Mouse (Mus musculus) hindbrain, embryonic 13.5 days (tissue): ENCODE measurements at regions not wholly inside any gene's neighbourhood (a gene's known extent, or its start where the extent isn't known, plus 50 kb on each side); places are given as distances from the start of the nearest gene placed in this dataset.

Experiments used
- ATAC-seq: fragments of 200-750 bp; cut with Nextera tagmentation; 2 replicates; pipeline ENCODE4 v1.8.0; 2017; ENCODE audit warnings: moderate TSS enrichment; ENCODE audit not compliant: low FRiP score
- H3K27ac ChIP-seq: fragments of 300-500 bp; sonication (generic); 2 replicates; pipeline ENCODE4 v1.5.1; 2015; ENCODE audit warnings: inconsistent platforms, mild to moderate bottlenecking, moderate library complexity
- H3K27me3 ChIP-seq: fragments of 300-500 bp; sonication (generic); 2 replicates; pipeline ENCODE4 v1.6.1; 2015; ENCODE audit warnings: mild to moderate bottlenecking, inconsistent platforms
- H3K36me3 ChIP-seq: fragments of 300-500 bp; sonication (generic); 2 replicates; pipeline ENCODE4 v1.6.1; 2015; ENCODE audit warnings: mild to moderate bottlenecking, inconsistent platforms
- H3K4me1 ChIP-seq: fragments of 300-500 bp; sonication (generic); replicated peaks from 2 replicates; pipeline ENCODE4 v1.6.1; 2015; ENCODE audit warnings: inconsistent platforms
- H3K4me2 ChIP-seq: fragments of 300-500 bp; sonication (generic); 2 replicates; pipeline ENCODE4 v1.6.1; 2015; ENCODE audit warnings: inconsistent platforms, mild to moderate bottlenecking, moderate library complexity
- H3K4me3 ChIP-seq: fragments of 300-500 bp; sonication (generic); 2 replicates; pipeline ENCODE4 v1.5.1; 2015; ENCODE audit warnings: mild to moderate bottlenecking, inconsistent platforms
- H3K9ac ChIP-seq: fragments of 300-500 bp; sonication (generic); 2 replicates; pipeline ENCODE4 v1.6.1; 2015; ENCODE audit warnings: mild to moderate bottlenecking, inconsistent platforms
- H3K9me3 ChIP-seq: fragments of 300-500 bp; sonication (generic); 2 replicates; pipeline ENCODE4 v1.6.1; 2016; ENCODE audit warnings: inconsistent platforms
- WGBS: fragments of 180-500 bp; shearing (Covaris S2); methylation state at CpG from one replicate; pipeline ENCODE4 v1.1.7; 2015; 5-methylcytosine and 5-hydroxymethylcytosine counted together

GRCm38 (mm10) chr2:75463091-75463490 is 196.0 kb upstream of the Hnrnpa3 start:
- Histone ChIP-seq H3K9me3 (no peaks in the 10 kb centered on the region), H3K4me3 (no peak overlapping the region)
- WGBS = 84% methylated on average over 9 of the region's 9 CpGs

GRCm38 (mm10) chr2:75464429-75464828 is 194.6 kb upstream of the Hnrnpa3 start:
- Histone ChIP-seq H3K27ac (no peak overlapping the region), H3K4me2 (no peak overlapping the region), H3K9me3 (no peaks in the 10 kb centered on the region), H3K4me1 (peaks cover 16% of the 10 kb centered on the region), H3K36me3 (no peaks in the 10 kb centered on the region), H3K27me3 (no peaks in the 10 kb centered on the region), H3K9ac (no peak overlapping the region), H3K4me3 (no peak overlapping the region)
- WGBS = 59% methylated on average over 2 of the region's 2 CpGs
- ATAC-seq = no peak

More at GRCm38 (mm10) chr2:75463091-75463490, 196.0 kb upstream of the Hnrnpa3 start:
- no peak overlapping the region for H3K4me2 ChIP-seq
- no peak for ATAC-seq
- H3K27ac ChIP-seq = no peak overlapping the region
- no peaks in the 10 kb centered on the region for H3K27me3 ChIP-seq
- no peaks in the 10 kb centered on the region for H3K36me3 ChIP-seq
- peaks cover 16% of the 10 kb centered on the region for H3K4me1 ChIP-seq
- H3K9ac ChIP-seq = no peak overlapping the region

GRCm38 (mm10) chr2:75468851-75469250 is 190.2 kb upstream of the Hnrnpa3 start:
- Histone ChIP-seq H3K27ac (0 out of 2 replicates have a peak overlapping the region, but pooled peaks have one; percentile 49), H3K27me3 (no peaks in the 10 kb centered on the region), H3K9ac (no peak overlapping the region), H3K4me2 (no peak overlapping the region), H3K9me3 (no peaks in the 10 kb centered on the region), H3K4me3 (no peak overlapping the region), H3K4me1 (peaks cover 10% of the 10 kb centered on the region), H3K36me3 (no peaks in the 10 kb centered on the region)
- no peak for ATAC-seq
- WGBS = 70% methylated on average over 8 of the region's 8 CpGs

- no peak overlapping the region for H3K4me3 ChIP-seq
- no peaks in the 10 kb centered on the region for H3K27me3 ChIP-seq
- peak overlapping the region; percentile 26 for H3K4me2 ChIP-seq
- 17% methylated on average over 15 of the region's 15 CpGs for WGBS
- peak overlapping the region; percentile 26 for H3K9ac ChIP-seq
- peak overlapping the region; percentile 88 for H3K27ac ChIP-seq
- no peaks in the 10 kb centered on the region for H3K9me3 ChIP-seq
- peaks cover 10% of the 10 kb centered on the region for H3K4me1 ChIP-seq
- H3K36me3 ChIP-seq = no peaks in the 10 kb centered on the region
- peak; percentile 93 for ATAC-seq
These were observed 188.9 kb upstream of the Hnrnpa3 start for GRCm38 (mm10) chr2:75469958-75470687.

GRCm38 (mm10) chr2:75470688-75471054 is 188.4 kb upstream of the Hnrnpa3 start:
- Histone ChIP-seq H3K9me3 (no peaks in the 10 kb centered on the region), H3K4me2 (peak overlapping the region; percentile 26), H3K36me3 (no peaks in the 10 kb centered on the region), H3K4me3 (no peak overlapping the region), H3K4me1 (peaks cover 10% of the 10 kb centered on the region), H3K27ac (peak overlapping the region; percentile 88), H3K27me3 (no peaks in the 10 kb centered on the region), H3K9ac (peak overlapping the region; percentile 26; the same call in 1 of the 2 replicates)
- peak; percentile 44; the same call in 1 of the 2 replicates for ATAC-seq
- 50% methylated on average over 9 of the region's 9 CpGs for WGBS

- H3K9me3 ChIP-seq = no peaks in the 10 kb centered on the region
- no peaks in the 10 kb centered on the region for H3K27me3 ChIP-seq
- no peak overlapping the region for H3K4me2 ChIP-seq
- no peak overlapping the region for H3K27ac ChIP-seq
- H3K4me3 ChIP-seq = no peak overlapping the region
- 85% methylated on average over 9 of the region's 9 CpGs for WGBS
- no peaks in the 10 kb centered on the region for H3K36me3 ChIP-seq
- ATAC-seq = no peak
- no peak overlapping the region for H3K9ac ChIP-seq
- peaks cover 10% of the 10 kb centered on the region for H3K4me1 ChIP-seq
These were observed 186.6 kb upstream of the Hnrnpa3 start for GRCm38 (mm10) chr2:75472489-75472888.

GRCm38 (mm10) chr2:75474509-75474908 is 184.6 kb upstream of the Hnrnpa3 start:
- 67% methylated on average over 6 of the region's 6 CpGs for WGBS

GRCm38 (mm10) chr2:75476350-75476749 is 182.7 kb upstream of the Hnrnpa3 start:
- no peak for ATAC-seq
- 92% methylated on average over 1 of the region's 1 CpGs for WGBS
- no peak overlapping the region for H3K27ac ChIP-seq
- peaks cover under 1% of the 10 kb centered on the region for H3K4me1 ChIP-seq
- no peak overlapping the region for H3K4me3 ChIP-seq
- no peak overlapping the region for H3K9ac ChIP-seq
- no peaks in the 10 kb centered on the region for H3K9me3 ChIP-seq
- no peak overlapping the region for H3K4me2 ChIP-seq
- no peaks in the 10 kb centered on the region for H3K36me3 ChIP-seq
- H3K27me3 ChIP-seq = no peaks in the 10 kb centered on the region

More at GRCm38 (mm10) chr2:75474509-75474908, 184.6 kb upstream of the Hnrnpa3 start:
- H3K27ac ChIP-seq = no peak overlapping the region
- no peak overlapping the region for H3K9ac ChIP-seq
- peaks cover 10% of the 10 kb centered on the region for H3K4me1 ChIP-seq
- no peaks in the 10 kb centered on the region for H3K9me3 ChIP-seq
- H3K4me3 ChIP-seq = no peak overlapping the region
- no peaks in the 10 kb centered on the region for H3K27me3 ChIP-seq
- H3K4me2 ChIP-seq = no peak overlapping the region
- H3K36me3 ChIP-seq = no peaks in the 10 kb centered on the region
- no peak for ATAC-seq

GRCm38 (mm10) chr2:75477076-75477475 is 182.0 kb upstream of the Hnrnpa3 start:
- 80% methylated on average over 8 of the region's 8 CpGs for WGBS
- no peaks in the 10 kb centered on the region for H3K27me3 ChIP-seq
- no peak overlapping the region for H3K27ac ChIP-seq
- no peaks in the 10 kb centered on the region for H3K36me3 ChIP-seq
- H3K4me2 ChIP-seq = no peak overlapping the region
- H3K9me3 ChIP-seq = no peaks in the 10 kb centered on the region
- no peak overlapping the region for H3K4me3 ChIP-seq
- H3K4me1 ChIP-seq = peaks cover 8% of the 10 kb centered on the region
- no peak for ATAC-seq
- no peak overlapping the region for H3K9ac ChIP-seq

- no peak for ATAC-seq
- Histone ChIP-seq H3K27ac (no peak overlapping the region), H3K4me2 (no peak overlapping the region), H3K4me1 (peaks cover 13% of the 10 kb centered on the region), H3K27me3 (no peaks in the 10 kb centered on the region), H3K36me3 (no peaks in the 10 kb centered on the region), H3K4me3 (no peak overlapping the region), H3K9me3 (no peaks in the 10 kb centered on the region), H3K9ac (no peak overlapping the region)
- WGBS = 83% methylated on average over 5 of the region's 5 CpGs
These were observed 179.5 kb upstream of the Hnrnpa3 start for GRCm38 (mm10) chr2:75479546-75479945.

GRCm38 (mm10) chr2:75481863-75482262 is 177.2 kb upstream of the Hnrnpa3 start:
- peak; percentile 39; the same call in 1 of the 2 replicates for ATAC-seq
- Histone ChIP-seq H3K4me2 (no peak overlapping the region), H3K9ac (no peak overlapping the region), H3K36me3 (no peaks in the 10 kb centered on the region), H3K27ac (peak overlapping the region; percentile 30; the same call in 1 of the 2 replicates), H3K4me3 (no peak overlapping the region), H3K4me1 (peaks cover 16% of the 10 kb centered on the region), H3K27me3 (no peaks in the 10 kb centered on the region), H3K9me3 (no peaks in the 10 kb centered on the region)
- 44% methylated on average over 8 of the region's 8 CpGs for WGBS

GRCm38 (mm10) chr2:75482484-75482883 is 176.6 kb upstream of the Hnrnpa3 start:
- Histone ChIP-seq H3K4me1 (peaks cover 16% of the 10 kb centered on the region), H3K36me3 (no peaks in the 10 kb centered on the region), H3K9ac (no peak overlapping the region), H3K4me3 (no peak overlapping the region), H3K9me3 (no peaks in the 10 kb centered on the region), H3K27me3 (no peaks in the 10 kb centered on the region), H3K4me2 (no peak overlapping the region), H3K27ac (0 out of 2 replicates have a peak overlapping the region, but pooled peaks have one; percentile 10)
- ATAC-seq = no peak
- 71% methylated on average over 2 of the region's 2 CpGs for WGBS

- WGBS = 60% methylated on average over 10 of the region's 10 CpGs
- Histone ChIP-seq H3K9me3 (no peaks in the 10 kb centered on the region), H3K9ac (no peak overlapping the region), H3K4me1 (peaks cover 16% of the 10 kb centered on the region), H3K4me3 (no peak overlapping the region), H3K4me2 (no peak overlapping the region), H3K36me3 (no peaks in the 10 kb centered on the region), H3K27me3 (no peaks in the 10 kb centered on the region), H3K27ac (no peak overlapping the region)
- no peak for ATAC-seq
These were observed 174.1 kb upstream of the Hnrnpa3 start for GRCm38 (mm10) chr2:75484951-75485350.
